Mouse (Mus musculus): ENCODE data around the gene Rprd1b.

The Rprd1b gene

DNA sequence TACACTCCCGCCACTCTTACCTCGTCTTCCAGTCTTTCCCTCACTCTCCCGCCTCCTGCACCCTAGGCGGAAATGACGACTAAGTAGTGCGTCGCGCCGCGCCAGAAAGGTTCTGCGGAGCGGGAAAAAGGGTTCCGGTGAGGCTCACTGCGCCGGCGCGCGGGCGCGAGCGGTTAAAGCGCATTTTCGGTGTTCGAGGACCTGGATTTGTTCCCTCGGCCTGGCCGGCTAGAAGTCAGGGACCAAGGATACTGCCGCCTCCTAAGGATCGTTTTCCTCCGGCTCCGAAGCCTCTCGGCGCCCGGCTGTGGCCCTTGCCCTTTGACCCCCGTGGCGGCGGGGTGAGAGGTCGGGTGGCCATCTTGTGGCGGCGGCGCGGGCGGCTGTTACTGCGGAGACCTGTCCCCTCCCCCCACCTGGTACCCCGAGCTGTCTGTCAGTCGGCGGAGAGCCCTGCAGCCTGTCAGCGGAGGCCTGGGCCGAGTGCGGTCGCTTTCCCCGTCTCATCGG is at the start of gene Rprd1b, which contains the start of gene Tti1:
TSS of gene Rprd1b (plus strand) at position 144 of the 510 bp plus-strand sequence.
TSS of gene Tti1 (minus strand) at position 80 of the 510 bp plus-strand sequence.
- DNase-seq: peak; percentile 94

DNA sequence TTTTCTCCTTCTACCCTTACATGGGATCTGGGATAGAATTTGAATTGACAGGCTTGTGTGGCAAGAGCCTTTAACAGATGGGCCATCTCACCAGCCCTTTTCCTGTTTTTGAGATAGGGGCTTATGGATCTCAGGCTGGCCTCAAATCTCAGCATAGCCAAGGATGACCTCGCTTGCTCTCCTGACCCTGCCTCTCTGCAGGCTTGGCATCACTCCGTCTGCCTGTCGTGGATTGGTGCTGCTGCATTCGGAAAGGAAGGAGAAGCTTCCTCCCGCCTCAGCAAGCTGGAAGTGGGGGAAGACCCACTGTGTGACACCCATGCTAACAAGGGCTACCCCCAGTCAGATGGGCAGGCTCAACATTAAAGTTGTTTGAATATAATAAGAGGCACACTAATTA is 49.1 kb upstream of the Rprd1b start:
- DNase-seq: no peak

DNA sequence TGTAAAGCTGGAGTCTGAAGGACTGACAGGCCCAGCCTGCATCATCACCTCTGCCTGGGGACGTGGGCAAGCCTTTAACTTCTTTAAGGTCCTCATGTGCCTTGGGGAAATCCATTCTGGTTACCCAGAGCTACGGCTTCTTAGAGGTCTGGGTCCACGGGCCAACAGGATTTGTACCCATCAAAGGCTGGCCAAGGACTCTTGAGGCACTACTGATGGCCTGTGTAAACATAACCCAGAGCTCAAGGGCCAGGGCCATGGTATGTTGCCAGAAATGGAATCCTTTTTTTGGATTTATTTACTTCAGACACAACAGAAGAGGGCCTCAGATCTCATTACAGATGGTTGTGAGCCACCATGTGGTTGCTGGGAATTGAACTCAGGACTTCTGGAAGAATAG is 45.6 kb upstream of the Rprd1b start:
- no peak for DNase-seq

DNA sequence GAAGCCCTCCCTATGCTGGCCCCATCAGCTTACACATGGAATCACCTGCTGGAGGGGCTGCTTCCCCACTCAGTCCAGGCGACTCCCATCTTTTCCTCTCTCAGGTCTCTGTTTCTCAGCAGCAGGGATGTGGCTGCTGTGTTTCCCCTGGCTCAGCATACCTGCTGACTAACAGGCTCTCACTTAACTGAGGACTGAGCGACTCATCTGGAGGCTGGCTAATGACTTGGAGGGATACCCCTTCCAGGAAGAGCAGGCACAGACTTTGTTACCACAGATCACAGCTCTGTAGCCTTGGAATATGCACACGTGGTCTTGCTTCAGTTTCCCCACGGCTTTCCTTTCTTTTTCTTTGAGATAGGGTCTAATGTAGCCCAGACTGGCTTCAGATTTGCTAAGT is 45.0 kb upstream of the Rprd1b start:
- no peak for DNase-seq

DNA sequence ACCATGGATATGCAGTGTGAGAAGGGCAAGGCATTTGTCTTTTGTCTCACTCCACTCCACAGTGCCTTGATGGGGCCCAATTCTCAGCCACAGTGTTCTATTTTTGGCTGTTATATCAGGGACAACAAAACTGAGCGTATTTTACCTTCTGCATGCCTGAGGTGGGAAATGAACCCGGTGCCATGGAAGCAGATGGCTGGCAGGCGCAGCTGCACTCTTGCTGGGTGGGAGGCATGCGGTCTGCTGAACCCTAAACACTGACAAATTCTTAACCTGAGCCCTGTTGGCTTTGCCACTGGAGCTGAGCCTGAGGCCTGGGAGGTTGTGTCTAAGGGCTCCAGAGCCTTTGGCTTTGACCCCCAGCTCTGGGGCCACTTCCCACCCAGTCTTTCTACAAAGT is 42.7 kb upstream of the Rprd1b start:
- DNase-seq: no peak

DNA sequence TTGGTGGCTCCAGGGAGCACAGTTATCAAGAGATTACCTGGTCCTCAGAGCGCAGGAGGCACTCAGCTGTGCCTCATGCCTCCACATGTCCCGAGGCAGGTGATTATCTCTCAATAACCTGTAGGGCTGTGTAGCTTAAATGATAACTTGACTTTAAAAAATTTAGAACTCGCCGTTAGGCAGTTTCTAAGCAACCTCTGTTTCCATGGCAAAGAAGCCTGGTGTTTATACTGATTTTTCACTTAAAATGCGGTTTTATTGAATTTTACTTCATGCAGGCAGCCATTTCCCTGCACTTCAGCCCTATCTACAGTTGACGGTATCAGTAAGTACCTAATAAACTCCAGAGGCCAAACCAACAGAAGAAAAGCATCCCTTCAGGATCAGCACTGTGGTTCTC is 42.1 kb upstream of the Rprd1b start:
- DNase-seq: no peak

DNA sequence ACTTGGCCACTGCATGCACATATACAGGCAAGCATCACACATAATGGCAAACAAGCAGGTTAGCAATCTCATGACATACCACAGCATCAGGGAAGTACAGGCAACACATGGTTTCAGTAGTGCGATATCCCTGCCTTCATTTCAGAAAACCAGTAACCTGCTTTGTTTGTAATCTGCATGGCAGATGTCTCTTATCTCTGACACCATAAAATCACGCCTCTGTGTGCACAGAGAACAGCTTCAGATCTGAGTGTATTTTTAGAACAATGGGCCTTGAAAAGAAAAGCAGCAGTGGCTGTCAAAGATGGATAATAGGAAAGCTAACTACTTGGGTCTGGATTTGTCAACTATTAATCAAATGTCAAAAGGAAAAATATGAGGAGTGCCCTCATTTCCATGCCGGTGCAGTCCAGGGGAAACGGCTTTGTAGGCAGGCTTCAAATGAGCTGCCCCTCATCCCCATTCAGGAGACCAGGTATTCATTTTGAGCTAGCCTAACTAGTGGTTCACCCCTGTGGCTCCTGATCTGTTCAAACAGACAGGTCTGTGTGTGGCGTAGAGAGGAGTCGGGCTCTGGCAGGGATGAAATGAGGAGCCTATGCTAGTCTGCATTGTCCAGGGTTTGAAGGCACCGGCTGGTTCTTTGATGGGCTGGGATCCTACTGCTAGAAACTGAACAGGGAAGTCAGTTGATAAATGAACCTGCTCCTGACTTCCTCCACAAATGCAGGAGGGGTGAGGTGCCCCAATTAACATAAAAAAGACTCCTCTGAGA is 39.7 kb upstream of the Rprd1b start:
- no peak for DNase-seq

DNA sequence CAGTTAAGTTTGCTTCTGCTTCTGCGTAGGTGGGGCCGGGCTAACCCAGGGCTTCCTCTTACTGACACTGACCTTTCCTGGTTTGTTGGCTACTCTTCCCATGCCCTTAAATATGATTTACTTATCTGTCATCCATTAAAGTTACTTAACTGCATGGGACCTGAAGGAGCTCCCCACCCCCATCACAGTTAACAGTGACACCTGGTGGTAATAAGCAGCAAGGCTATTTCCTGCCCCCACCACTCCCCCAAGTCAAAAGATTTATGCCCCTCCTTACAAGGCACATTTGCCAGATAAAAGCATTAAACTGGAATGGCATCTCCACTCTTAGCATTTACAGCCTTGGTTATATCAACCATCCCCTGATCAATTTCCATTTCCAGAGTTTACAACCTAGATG is 38.4 kb upstream of the Rprd1b start:
- no peak for DNase-seq

DNA sequence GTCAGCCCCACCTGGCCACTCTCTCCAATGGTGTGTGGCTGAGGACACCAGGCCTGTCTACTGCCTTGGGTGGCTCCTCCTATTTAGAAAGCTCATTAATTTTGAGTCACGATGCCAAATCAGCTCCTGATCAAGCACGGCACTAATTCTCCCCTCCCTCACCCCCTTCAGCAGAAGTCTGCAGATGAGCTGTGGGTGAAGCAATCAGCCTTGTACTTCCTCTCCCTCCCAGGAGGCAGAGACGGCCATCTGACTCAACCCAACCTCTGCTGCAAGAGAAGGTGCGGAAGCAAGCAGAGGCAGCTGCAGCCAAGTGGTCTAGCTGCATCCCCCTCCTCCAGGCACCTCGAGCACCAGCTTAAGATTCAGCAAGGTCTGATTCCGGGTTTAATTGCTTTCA is 37.3 kb upstream of the Rprd1b start:
- no peak for DNase-seq

DNA sequence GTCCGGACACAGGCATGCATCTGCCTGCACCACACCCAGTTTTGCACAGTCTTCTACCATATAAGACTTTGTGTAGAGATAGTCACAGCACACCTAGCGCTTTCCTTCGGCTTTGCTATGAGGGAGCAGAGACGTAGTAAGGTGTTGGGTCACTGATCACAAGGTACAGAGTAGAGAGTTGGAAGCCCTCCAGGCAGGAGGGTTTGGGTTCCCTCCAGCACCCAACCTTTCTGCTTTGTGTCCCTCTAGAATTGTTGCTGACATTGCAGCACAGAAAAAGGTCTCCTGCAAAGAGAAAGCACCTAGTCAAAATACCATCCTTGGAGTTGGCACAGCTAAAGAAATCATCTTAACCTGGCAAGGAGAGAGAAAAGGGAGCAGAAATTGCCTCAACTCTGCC is 35.8 kb upstream of the Rprd1b start:
- DNase-seq: no peak

DNA sequence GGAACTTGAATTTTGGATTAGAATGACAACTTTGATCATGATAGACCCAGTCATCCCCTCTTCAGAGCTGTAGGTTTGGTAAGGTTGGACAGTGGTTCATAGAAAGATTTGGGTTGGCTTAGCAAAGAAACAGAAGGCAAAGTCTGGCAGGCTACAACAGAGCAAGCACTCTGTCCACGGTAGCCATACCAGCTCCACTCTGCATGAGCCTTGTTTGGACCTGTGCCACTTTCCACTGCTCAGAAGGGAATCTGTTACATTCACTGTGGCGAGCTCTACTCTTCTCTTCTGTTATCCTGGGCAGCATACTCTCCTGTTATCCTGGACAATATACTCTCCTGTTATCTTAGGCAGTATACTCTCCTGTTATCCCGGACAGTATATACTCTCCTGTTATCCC is 29.5 kb upstream of the Rprd1b start:
- DNase-seq: no peak

DNA sequence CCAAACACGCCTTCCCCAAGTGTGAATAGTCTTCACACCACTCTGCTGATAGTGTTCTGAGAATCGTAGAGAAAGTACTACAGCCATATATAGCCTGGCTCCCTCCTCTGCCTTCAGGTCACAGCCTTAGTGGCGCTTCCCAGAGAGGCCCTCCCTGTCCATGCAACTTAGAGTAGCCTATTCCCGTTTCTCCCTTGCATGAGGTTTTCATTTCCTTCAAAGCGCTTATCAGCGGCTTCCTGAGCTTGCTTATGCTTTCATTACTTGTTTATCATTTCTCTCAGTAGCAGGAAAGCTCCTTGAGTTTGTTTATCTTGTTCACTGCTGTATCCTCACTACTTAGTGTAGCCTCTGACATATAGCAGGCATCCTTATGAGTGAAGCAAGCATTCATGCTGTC is 23.7 kb upstream of the Rprd1b start:
- no peak for DNase-seq

DNA sequence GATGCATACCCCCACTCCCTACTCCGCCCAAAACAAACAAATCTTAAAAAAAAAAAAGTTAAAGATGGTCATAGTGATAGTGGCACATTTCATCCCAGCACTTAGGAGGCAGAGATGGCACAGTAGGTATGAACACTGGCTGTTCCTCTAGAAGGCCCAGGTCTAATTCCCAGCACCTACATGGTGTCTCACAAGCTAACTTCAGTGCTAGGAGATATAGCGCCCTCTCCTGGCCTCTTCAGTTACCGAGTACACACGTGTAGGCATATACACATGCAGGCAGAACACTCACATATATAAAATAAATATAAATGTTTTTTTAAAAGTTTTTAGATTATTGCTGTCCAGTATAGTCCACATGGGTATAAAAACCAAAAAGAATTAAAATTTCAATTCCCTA is 22.7 kb upstream of the Rprd1b start:
- DNase-seq: no peak

DNA sequence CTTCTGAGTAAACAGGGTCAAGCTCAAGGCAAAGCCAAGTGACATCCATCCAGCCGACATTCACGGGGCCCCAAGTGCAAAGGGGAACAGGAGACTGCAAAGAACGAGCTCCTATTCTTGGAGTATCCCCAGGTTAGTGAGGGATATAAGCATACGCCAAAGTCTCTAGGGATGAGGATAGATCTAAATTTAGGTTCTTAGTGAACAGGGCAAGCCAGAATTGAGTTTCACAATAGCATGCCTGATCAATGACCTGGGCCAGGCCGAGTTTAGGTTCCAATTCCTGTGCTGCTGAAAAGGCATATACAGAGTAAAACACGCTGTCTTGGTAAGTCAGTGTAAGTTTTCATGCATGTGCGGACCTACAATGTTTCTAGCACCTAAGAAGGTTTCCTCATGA is 18.9 kb upstream of the Rprd1b start:
- DNase-seq: no peak

DNA sequence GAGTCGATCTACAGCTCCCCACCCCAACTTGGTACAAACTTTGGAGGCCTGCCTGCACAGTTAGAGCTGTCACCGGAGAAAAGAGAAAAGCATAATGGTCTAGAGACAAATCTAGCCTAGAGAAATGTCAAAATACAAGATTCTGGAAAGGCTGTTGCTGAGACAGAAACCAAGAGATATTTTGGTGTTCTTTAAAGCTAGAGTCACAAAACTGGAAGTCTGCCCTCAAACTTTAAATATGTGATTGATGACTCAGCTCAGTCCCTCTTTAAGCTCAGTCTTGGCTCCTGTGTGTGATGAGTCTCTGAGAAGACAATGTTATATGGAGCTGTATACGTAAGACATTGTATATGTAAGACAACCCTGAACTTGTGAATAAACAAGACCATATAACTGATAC is 15.7 kb upstream of the Rprd1b start:
- no peak for DNase-seq

DNA sequence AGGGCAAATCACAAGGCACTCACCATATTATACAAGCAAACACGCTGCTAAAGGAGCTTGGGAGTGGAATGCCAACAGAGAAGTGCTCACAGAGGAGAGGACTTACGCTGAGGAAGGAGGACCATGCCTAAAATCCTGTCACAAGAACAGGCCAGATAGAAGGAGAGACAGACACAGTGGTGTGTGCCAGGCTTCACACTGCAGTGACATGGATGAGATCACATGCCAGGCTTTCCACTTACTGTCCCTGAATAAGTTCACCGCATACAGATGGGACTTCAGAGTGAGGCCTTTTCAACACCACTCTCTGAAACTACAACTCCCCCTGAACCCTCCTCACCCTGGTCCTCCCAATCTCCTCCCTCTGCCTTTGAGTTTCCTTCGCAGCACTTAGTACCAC is 11.0 kb upstream of the Rprd1b start:
- no peak for DNase-seq

DNA sequence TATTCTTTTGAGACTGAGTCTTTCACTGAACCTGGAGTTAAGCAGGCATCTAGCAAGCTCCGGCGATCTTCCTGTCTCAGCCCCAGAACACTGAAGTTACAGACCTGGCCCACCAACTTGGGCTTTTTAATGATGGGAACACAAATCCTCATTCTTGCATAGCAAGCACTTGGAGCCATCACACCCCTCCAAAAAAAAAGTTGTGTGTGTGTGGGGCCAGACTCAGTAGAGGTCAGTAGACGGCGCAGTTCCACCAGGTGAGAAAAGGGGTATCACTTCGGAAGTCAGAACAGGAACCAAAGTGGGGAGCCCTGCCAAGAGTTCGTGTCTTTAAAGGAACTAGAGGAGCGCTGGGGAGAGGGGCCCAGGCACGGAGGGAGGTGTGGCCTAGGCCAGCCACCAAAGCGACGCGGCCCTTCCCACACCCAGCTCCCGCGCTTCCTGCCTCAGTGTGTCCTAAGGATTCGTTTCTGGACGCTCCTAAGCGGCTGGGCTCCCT is 393 bp upstream of the Rprd1b start:
- no peak for DNase-seq

DNA sequence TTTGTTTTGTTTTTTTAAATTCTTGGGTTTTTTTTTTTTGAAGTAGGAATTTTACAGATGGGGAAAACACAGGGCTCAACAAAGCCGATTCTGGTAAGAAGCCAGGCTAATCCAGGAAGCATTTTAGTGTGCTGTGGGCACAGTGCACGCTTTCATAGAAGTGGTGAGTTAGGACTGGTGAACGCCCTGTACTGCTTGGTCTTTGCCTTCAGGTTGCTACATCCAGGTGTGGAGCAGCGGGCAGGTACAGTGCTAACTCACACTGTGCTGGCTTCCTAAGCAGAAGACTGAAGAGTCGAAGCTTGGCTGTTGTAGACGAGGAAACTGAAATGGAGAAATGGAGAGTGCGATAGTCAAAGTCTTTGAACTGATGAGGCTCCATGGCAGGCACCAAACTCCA is 1.7 kb downstream of the Rprd1b start:
- DNase-seq: no peak

DNA sequence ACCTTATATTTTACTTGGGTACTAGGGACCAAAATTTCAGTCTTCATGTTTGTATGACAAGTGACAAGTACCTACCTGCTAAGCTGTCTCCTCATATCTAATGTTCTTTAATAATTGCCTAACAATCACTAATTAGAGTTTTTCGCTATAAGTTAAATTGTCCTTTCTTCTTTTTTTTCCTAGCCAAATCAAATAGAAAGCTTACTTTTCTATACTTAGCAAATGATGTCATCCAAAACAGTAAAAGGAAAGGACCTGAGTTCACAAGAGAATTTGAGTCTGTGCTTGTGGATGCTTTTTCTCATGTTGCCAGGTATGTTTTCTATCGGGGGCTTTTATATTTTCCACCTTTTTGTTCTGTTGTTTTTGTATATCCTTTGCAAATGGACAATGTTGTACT is 7.5 kb downstream of the Rprd1b start:
- DNase-seq: no peak

DNA sequence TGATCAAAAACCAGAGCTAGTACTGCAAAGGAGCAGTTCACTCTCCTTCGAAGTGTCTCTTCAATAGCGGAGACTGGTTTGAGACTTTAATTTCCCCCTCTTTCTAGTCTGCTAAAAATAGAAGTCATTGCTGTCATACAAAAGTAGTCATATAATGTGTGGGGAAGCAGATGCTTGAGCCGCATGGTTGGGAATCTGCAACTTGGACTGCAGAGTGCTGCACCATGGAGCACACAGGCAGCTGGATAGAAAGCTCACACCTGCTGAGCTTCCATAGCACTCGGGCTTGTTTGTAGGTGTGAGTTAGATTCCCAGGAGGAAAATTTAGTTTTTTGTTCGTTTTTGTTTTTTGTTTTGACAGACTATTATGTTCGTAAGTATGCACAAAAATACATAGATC is 8.1 kb downstream of the Rprd1b start:
- DNase-seq: peak; percentile 15

DNA sequence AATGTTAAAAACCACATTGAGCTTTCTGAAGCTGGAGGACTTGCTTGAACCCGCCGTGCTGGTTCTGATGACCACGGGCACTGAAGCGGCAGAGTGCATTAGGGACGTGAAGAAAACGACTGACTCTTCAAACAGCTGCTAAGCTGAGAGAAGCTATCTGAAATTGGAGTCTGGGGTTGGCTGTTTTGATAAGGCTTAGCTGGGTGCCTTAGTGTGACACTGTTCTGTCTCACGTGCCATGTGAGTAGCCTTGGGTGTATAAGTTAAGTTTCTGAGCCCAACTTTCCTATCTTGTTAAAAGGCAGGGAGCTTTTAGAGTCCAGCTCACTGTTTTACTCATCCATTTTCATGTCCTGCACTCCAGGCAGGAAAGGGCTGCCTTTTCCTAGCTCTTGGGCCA is 8.7 kb downstream of the Rprd1b start:
- no peak for DNase-seq

DNA sequence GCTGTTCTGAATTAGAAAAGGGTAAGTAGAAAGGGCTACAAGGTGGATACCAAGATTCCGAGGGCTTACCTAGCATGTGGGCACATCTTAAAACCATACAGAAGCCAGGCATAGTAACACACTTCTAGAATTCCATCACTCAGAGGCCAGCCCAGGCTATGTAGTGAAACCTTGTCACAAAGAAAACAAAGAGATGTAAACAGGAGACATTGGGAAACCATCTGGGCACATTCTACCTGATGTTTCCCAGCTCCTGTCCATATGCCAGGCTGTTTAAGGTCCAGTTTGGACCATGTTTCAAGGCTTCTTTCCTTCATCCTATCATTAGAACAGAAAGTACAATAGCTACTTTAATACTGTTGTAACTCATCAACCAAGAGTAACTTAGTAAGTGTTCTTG is 9.3 kb downstream of the Rprd1b start:
- no peak for DNase-seq

DNA sequence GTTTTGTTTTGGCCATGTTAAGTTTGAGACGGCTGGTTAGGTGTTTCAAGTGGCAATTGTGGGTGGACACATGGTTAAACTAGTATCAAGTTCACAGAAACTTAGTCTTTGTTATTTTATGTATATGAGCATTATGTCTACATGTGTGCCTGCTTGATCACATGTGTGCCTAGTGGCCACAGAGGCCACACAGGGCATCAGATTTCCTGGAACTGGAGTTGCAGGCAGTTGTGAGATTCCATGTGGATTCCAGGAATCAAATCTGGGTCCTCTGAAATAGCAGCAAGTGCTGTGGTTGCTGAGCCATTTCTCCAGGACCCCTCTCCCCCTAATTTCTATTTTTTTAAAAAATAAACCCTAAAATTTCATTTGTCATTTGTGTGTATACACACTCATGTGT is 11.4 kb downstream of the Rprd1b start:
- no peak for DNase-seq

DNA sequence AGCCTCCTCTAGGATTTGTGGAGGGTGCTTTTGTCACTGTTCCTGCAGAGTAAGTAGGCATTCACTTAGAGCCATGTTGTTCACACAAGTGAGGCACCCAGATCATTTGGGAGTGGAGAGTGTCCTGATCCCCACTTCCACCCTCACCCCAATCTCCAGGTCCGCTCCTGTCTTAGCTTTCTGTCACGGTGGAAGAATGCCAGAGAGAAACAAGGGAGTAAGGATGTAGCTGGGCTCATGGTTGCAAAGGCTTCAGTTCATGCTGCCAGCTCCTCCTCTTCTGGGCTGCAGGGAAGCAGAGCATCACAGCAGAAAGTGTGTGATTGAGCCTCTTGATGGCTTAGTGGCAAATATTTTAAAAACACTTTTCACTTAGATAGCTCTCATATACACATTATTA is 12.1 kb downstream of the Rprd1b start:
- no peak for DNase-seq

DNA sequence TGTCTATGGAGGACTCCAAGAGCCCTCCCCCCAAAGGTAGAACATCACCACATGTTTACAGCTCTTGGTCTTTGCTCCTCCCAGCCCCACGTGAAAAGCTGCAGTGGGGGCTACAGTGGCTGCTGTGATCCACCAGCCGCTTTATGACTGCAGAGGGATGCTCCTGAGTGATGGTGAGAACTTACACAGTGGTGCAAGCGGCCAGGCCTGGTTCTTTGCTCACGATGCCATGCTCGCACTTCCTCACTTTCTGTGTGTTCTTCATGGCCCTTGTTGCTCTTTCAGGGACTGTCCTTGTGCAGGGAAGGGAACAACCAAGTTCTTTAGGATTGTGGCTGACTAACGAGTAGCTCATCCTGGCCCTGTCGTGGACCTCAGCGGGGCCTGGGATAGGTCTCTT is 15.2 kb downstream of the Rprd1b start:
- no peak for DNase-seq
